ENCODE assay signal across 16 mouse cellular contexts in genomic region chr17:5794276-5794675, GRCm38 (mm10). TPM values are rescaled to one million over a fixed set of nuclear protein-coding genes. Genes with fewer than 3 reads are reported as not detected.
DNase-seq lines count a peak whose midpoint lies in the region; ATAC-seq and TF ChIP-seq lines count a peak whose summit lies in the region.
"Had no signal": no experiment of that assay in that cellular context is flagged by ENCODE, and none has a peak within 500 bp of the region (broad histone marks: within the 10 kb centered on the region; RNA-seq: fewer than 3 reads in every experiment).

No protein-coding gene starts in this region.

- peaks cover 28% of the 10 kb centered on the region for H3K4me1 ChIP-seq in heart, embryonic 12.5 days (replicated peaks)
- peaks cover 26 to 61% of the 10 kb centered on the region in 2 experiments for H3K4me1 ChIP-seq in MEL (ENCODE audit: control insufficient read depth in 1 of 2, insufficient read depth in 2 of 2, low read length in 2 of 2)

- no peak overlapping the region for H3K4me2 ChIP-seq in heart, embryonic 12.5 days
- H3K4me2 ChIP-seq: hindbrain, embryonic 13.5 days had no signal

- peak; percentile 84 to 94 for TF ChIP-seq EP300 in MEL (IDR thresholded peaks at IDR 0.05; ENCODE audit: low read depth in 1 of 2, low read length in 2 of 2)

- H3K4me3 ChIP-seq in heart, embryonic 12.5 days = no peak overlapping the region
- no peak overlapping the region for H3K4me3 ChIP-seq in MEL (ENCODE audit: control insufficient read depth in 1 of 2, insufficient read depth in 1 of 2, low read depth in 2 of 2, low read length in 2 of 2)
- H3K4me3 ChIP-seq: hindbrain, embryonic 13.5 days had no signal

- no peak for TF ChIP-seq RAD21 in MEL (IDR thresholded peaks at IDR 0.05; ENCODE audit: low read depth, low read length)

- H3K9ac ChIP-seq in heart, embryonic 12.5 days = no peak overlapping the region
- H3K9ac ChIP-seq in MEL (ENCODE audit: control insufficient read depth, low read depth, low read length, poor library complexity, severe bottlenecking) = peak overlapping the region; percentile 37
- H3K9ac ChIP-seq: hindbrain, embryonic 13.5 days had no signal

- peak; percentile 32 for DNase-seq in heart, postnatal 4 days
- DNase-seq in MEL (ENCODE audit: low read depth, low spot score) = peak; percentile 67
- peak; percentile 51 to 58 for DNase-seq in kidney, postnatal 4 days
- DNase-seq in right cerebral cortex, postnatal 36 days (ENCODE audit: low spot score in 2 of 2) = no peak
- DNase-seq in right cerebral cortex, adult 2 months (ENCODE audit: low spot score in 2 of 2) = no peak
- DNase-seq: cerebellum, adult 11 months; layer of hippocampus, postnatal 36 days; left cerebral cortex, postnatal 4 days; lung, adult 18-20 months; right cerebral cortex, postnatal 14 days; thymus, postnatal 36 days had no signal

- no peak overlapping the region for H3K27ac ChIP-seq in heart, embryonic 12.5 days (ENCODE audit: poor library complexity, severe bottlenecking)
- H3K27ac ChIP-seq in MEL (ENCODE audit: control insufficient read depth, low read depth, low read length) = peak overlapping the region; percentile 75
- H3K27ac ChIP-seq: hindbrain, embryonic 13.5 days had no signal

- no peak for TF ChIP-seq CTCF in MEL (IDR thresholded peaks at IDR 0.05 in 2 of 3, conservative IDR thresholded peaks at IDR 0.05 in 1 of 3; ENCODE audit: control insufficient read depth in 1 of 3, insufficient read depth in 1 of 3, low read depth in 2 of 3, low read length in 3 of 3, poor library complexity in 1 of 3, severe bottlenecking in 1 of 3)

- H3K36me3 ChIP-seq in heart, embryonic 12.5 days = no peaks in the 10 kb centered on the region
- peaks cover 0 to 57% of the 10 kb centered on the region in 2 experiments; a peak in 2 of 4 replicates for H3K36me3 ChIP-seq in MEL (ENCODE audit: control insufficient read depth in 1 of 2, insufficient read depth in 2 of 2, low read length in 2 of 2)
- H3K36me3 ChIP-seq: hindbrain, embryonic 13.5 days had no signal

- no peaks in the 10 kb centered on the region for H3K27me3 ChIP-seq in heart, embryonic 12.5 days (replicated peaks)
- no peaks in the 10 kb centered on the region for H3K27me3 ChIP-seq in MEL (ENCODE audit: control insufficient read depth in 1 of 2, insufficient read depth in 2 of 2, low read length in 2 of 2)
- H3K27me3 ChIP-seq: hindbrain, embryonic 13.5 days had no signal

- no peak for TF ChIP-seq POLR2A in MEL (IDR thresholded peaks at IDR 0.05; ENCODE audit: control insufficient read depth in 1 of 2, insufficient read depth in 1 of 2, low read depth in 1 of 2, low read length in 2 of 2, poor library complexity in 1 of 2)

- H3K9me3 ChIP-seq in heart, embryonic 12.5 days (replicated peaks) = no peaks in the 10 kb centered on the region; the same call in 1 of the 2 replicates
- H3K9me3 ChIP-seq in MEL (replicated peaks; ENCODE audit: insufficient read depth, low read length) = no peaks in the 10 kb centered on the region
- H3K9me3 ChIP-seq: hindbrain, embryonic 13.5 days had no signal

- no peak for ATAC-seq in heart, embryonic 12.5 days (ENCODE audit: insufficient number of reproducible peaks, low FRiP score)
- ATAC-seq in common myeloid progenitor, adult 5-6 weeks (replicated peaks; ENCODE audit: low read depth, poor library complexity, severe bottlenecking) = 0 out of 2 replicates have a peak, but pooled peaks have one; percentile 13
- no peak for ATAC-seq in CD4-positive, CD25-positive, alpha-beta regulatory T cell, adult 4 months
- ATAC-seq: forebrain, embryonic 14.5 days had no signal

- 62% methylated on average over 5 of the region's 5 CpGs for WGBS in heart, embryonic 12.5 days

- peaks cover 5% of the 10 kb centered on the region for H3K79me2 ChIP-seq in MEL (ENCODE audit: control insufficient read depth, insufficient read depth, low read length, poor library complexity)

TF ChIP-seq in MEL, 35 proteins besides CTCF, POLR2A, EP300 and RAD21:
- no peak for TF ChIP-seq MAFK (IDR thresholded peaks at IDR 0.05; ENCODE audit: borderline replicate concordance, low read depth, low read length)
- TF ChIP-seq SIN3A (IDR thresholded peaks at IDR 0.05; ENCODE audit: low read length) = peak; percentile 36; the same call in 1 of the 2 replicates
- no peak for TF ChIP-seq USF2 (IDR thresholded peaks at IDR 0.05; ENCODE audit: borderline replicate concordance in 1 of 2, insufficient read depth in 1 of 2, low read depth in 1 of 2, low read length in 2 of 2)
- peak; percentile 48; the same call in 1 of the 2 replicates for TF ChIP-seq GATA1 (IDR thresholded peaks at IDR 0.05; ENCODE audit: low read depth, low read length)
- TF ChIP-seq USF1 (IDR thresholded peaks at IDR 0.05; ENCODE audit: low read depth, low read length) = 0 out of 2 replicates have a peak, but pooled peaks have one; percentile 15
- no peak for TF ChIP-seq NRF1 (IDR thresholded peaks at IDR 0.05; ENCODE audit: insufficient read depth, low read depth, low read length, poor library complexity, severe bottlenecking)
- TF ChIP-seq HCFC1 (IDR thresholded peaks at IDR 0.05; ENCODE audit: low read depth, low read length) = no peak
- TF ChIP-seq TCF12 (IDR thresholded peaks at IDR 0.05; ENCODE audit: low read depth, low read length) = peak; percentile 90
- peak; percentile 61; the same call in 1 of the 2 replicates for TF ChIP-seq TAL1 (IDR thresholded peaks at IDR 0.05; ENCODE audit: low read length)
- TF ChIP-seq SMC3 (IDR thresholded peaks at IDR 0.05; ENCODE audit: low read depth, low read length) = no peak
- TF ChIP-seq ZNF384 (IDR thresholded peaks at IDR 0.05; ENCODE audit: low read depth, low read length) = no peak
- TF ChIP-seq NELFE (IDR thresholded peaks at IDR 0.05; ENCODE audit: low read depth, low read length) = no peak; the same call in 1 of the 2 replicates
- peak; percentile 87 for TF ChIP-seq MYB (IDR thresholded peaks at IDR 0.05; ENCODE audit: low read depth, low read length)
- peak; percentile 65 for TF ChIP-seq MAX (IDR thresholded peaks at IDR 0.05; ENCODE audit: low read length)
- TF ChIP-seq ETS1 (IDR thresholded peaks at IDR 0.05; ENCODE audit: low read depth, low read length) = peak; percentile 92
- TF ChIP-seq ELF1 (IDR thresholded peaks at IDR 0.05; ENCODE audit: low read depth, low read length) = peak; percentile 39; the same call in 1 of the 2 replicates
- no peak for TF ChIP-seq ZKSCAN1 (IDR thresholded peaks at IDR 0.05; ENCODE audit: low read depth, low read length)
- peak; percentile 71 for TF ChIP-seq RCOR1 (IDR thresholded peaks at IDR 0.05; ENCODE audit: low read depth, low read length)
- TF ChIP-seq POLR2AphosphoS2 (IDR thresholded peaks at IDR 0.05; ENCODE audit: low read length) = no peak
- TF ChIP-seq POLR2AphosphoS5 (IDR thresholded peaks at IDR 0.05; ENCODE audit: borderline replicate concordance, low read depth, low read length) = no peak

RNA-seq across cellular contexts. Expression of gene Snx9, which starts 46.9 kb away (rescaled TPM):
- 10 to 100 TPM; 38.0 to 39.0 TPM for total RNA-seq in heart, postnatal 4 days (2021)
- 28.9 and 29.6 TPM in 2 replicates for polyA plus RNA-seq in heart, embryonic 12.5 days (2016; fragmentation: Nextera tagmentation; extraction: Ambion mirVana)
- total RNA-seq in MEL (2012; rRNA removed) = 12.6 and 12.9 TPM in 2 replicates
- 10 to 100 TPM in 1 of 2 experiments, not detected in 1; 22.8 TPM for polyA plus RNA-seq in MEL (2012; ENCODE audit: insufficient read depth in 1 of 2, insufficient read length in 2 of 2, low read depth in 1 of 2, low replicate concordance in 2 of 2, missing spikeins in 1 of 2)
- total RNA-seq in common myeloid progenitor, adult 5-6 weeks (2017) = 28.0 and 36.5 TPM in 2 replicates
- polyA plus RNA-seq in CD4-positive, CD25-positive, alpha-beta regulatory T cell, adult 4 months (2017; shearing (Covaris generic)) = 1 to 10 TPM; 4.3 to 4.9 TPM

Comparison
In these comparisons a context has a peak if more than half of its experiments do, and no peak if none do; other contexts are left out.
1. DNase-seq: peak in heart, postnatal 4 days (single experiment), MEL (single experiment) and kidney, postnatal 4 days (2 of 2); none in right cerebral cortex, postnatal 36 days (0 of 2) and right cerebral cortex, adult 2 months (0 of 2).